Mouse (Mus musculus): ENCODE results near the gene Dcbld1.

DNA sequence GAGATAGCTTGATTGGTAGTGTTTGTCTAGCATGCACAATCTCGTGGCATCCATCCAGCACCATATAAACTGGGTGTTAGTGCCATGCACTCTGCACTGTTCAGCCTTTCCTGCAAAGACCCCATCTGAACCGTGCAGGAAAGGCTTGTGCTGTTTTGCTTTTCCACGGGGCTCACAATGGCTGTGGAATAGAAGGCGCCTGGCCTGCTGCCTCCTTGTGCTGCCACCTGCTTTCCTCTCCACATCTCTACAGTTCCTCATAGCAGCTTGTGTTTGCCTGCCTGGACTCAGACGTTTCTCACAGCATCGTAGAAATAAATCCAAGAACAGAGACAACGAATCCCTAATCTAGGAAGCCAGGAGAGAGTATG, 15.9 kb upstream of the Dcbld1 start:
- TF ChIP-seq CTCF (IDR thresholded peaks at IDR 0.05; ENCODE audit: borderline replicate concordance, control insufficient read depth, extremely low read depth, insufficient read depth, low read length, poor library complexity) (no peak), POLR2A (IDR thresholded peaks at IDR 0.05; ENCODE audit: control insufficient read depth, extremely low read depth, insufficient read depth, low read length, poor library complexity) (no peak)
